Mouse (Mus musculus) gastrocnemius, postnatal 14 days (tissue): ENCODE data around the gene Rps11. TPM values are rescaled to one million over a fixed set of nuclear protein-coding genes. Genes with fewer than 3 reads are reported as not detected.
"Not testable (repeated sequence)": the region's sequence is repeated elsewhere in the genome, so short reads cannot be mapped to it uniquely, and the experiment has no call there.

Source experiments
- DNase-seq: peaks from one replicate; pipeline ENCODE4 v3.0.0; 2021; ENCODE audit warnings: mixed read lengths
- intact Hi-C: fragments of 180-260 bp; cut with DNase I; formaldehyde crosslinking; loops from one replicate; pipeline ENCODE4 v1.15.1; 2025; ENCODE audit warnings: low total_unique reads
- long read RNA-seq, 2 experiments: library from polyadenylated mRNA; stranded (forward); transcript quantifications; one replicate each; pipeline ENCODE4 v2.0.0; 2021
- total RNA-seq, 2 experiments: library from RNA; stranded (reverse); gene quantifications; 2 replicates each; pipeline ENCODE4 v1.2.3; 2021

Gene Rps11
- total RNA-seq, result 100 to 1,000 TPM; 599 to 696 TPM
- long read RNA-seq, experiment 1, transcript Rps11-201 (5 exons, 661 nt), result major isoform, 177 of 183 reads
- long read RNA-seq, experiment 1, partial matches to known transcripts, result 5 of 183 reads
- long read RNA-seq, experiment 1, other reads (novel, unspliced or antisense), result 1 of 183 reads
- long read RNA-seq, experiment 2, transcript Rps11-201 (5 exons, 661 nt), result major isoform, 203 of 206 reads
- long read RNA-seq, experiment 2, partial matches to known transcripts, result 2 of 206 reads
- long read RNA-seq, experiment 2, other reads (novel, unspliced or antisense), result 1 of 206 reads

DNA sequence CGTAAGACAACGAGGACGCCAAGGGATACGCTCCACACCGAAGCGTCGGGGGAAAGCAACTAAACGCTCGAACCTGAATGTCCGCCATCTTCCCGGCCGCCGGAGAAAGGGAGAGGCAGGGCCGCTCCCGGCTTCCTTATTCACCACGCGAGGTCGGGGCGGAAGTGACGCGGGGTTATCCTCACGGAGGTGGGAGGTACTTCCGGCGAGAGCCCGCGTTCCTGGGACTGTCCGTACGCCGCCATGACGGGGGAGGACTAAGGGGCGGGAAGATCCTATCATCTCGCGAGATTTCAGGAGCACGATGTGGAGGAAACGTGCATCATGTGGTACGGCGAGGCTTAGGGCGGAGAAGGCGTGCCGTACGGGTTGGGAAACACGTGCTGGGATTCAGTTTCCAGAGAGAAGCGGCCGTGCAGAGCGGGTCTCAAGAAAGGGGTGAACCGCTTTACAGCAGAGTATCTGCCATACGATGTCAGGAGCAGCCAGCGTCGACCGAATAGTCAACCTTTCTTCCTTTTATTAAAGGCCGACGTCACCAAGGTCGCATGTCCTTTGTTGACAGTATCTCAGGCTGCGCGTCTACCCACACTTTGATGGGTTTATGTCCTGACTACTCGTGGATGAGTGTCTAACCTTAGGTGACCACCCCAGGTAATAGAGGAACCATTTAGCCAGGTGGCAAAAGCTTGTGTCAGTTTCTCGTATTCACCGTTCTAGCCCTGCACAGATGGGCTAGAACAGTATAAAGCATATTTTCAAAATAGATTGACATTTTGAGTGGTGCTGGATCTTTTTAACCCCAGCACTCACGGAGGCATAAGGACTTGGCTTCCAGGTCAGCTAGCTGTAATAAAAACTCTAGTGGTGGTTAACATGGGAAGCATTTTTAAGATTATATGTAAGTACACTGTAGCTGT is at the start of gene Rps11:
TSS of gene Rps11 (minus strand) at position 216 of the 920 bp plus-strand sequence.
- DNase-seq, result peak; percentile 99

DNA sequence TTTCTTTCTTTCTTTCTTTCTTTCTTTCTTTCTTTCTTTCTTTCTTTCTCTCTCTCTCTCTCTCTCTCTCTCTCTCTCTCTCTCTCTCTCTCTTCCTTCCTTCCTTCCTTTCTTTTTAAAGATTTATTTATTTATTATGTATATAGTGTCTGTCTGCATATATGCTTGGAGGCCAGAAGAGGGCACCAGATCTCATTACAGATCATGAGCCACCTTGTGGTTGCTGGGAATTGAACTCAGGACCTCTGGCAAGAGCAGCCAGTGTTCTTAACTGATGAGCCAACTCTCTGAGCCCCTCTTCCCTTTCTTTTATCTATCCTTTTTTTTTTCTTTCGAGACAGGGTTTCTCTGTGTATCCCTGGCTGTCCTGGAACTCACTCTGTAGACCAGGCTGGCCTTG is 49.5 kb upstream of the Rps11 start:
- intact Hi-C loops, DNase-seq: not testable (repeated sequence)

More for the DNA sequence above, at the start of gene Rps11:
- intact Hi-C loops, result no loop called here

DNA sequence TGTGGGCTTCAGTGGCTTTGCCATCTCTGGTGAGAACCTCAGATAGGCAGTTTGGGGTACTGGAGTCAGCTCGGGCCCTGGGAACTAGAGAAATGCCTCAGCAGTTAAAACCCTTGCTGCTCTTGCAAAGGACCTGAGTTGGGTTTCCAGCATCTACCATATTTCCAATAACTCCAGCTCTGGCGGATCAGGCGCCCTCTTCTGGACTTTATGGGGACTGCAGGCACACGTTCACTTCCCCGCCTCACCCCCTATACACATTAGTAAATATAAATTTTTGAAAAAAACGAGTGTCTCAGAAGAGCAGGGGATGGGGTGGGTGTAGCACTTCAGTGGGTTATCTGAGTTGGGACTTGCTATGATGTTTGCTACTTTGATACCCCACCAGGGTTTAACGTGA is 48.7 kb upstream of the Rps11 start:
- intact Hi-C loops, result no loop called here

DNA sequence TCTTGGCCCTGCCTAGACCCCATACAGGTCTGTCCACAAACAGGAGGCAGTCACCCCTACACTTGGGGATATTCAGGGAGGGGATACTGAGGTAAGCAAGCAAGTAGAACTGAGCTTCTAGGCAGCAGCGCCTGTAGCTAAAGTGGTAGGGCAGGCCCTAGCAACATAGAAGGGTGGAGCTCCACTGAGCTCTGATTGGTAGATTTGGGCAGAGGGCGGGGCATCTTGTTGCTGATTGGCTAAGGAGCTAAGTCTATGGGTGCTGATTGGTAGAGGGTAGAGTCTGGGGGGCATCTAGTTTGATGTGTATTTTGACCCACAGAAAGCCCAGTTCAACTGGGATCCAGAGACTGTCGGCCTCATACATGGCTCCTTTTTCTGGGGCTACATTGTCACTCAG is 45.3 kb upstream of the Rps11 start:
- DNase-seq, result no peak
- intact Hi-C loops, result no loop called here

More for the DNA sequence above, 48.7 kb upstream of the Rps11 start:
- no peak for DNase-seq

DNA sequence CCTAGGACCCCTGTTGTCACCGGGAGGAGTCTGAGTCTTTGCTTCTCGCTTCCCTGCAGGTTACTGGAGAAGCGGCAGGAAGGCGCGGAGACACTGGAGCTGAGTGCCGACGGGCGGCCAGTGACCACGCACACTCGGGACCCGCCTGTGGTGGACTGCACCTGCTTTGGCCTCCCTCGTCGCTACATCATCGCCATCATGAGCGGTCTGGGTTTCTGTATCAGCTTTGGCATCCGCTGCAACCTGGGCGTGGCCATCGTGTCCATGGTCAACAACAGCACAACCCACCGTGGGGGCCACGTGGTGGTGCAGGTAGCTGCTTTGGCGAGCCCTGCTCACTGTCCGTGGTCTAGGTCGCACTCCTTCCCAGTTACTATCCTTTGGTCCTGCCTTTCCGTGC is 44.4 kb upstream of the Rps11 start:
- DNase-seq, result no peak
- intact Hi-C loops, result no loop called here

DNA sequence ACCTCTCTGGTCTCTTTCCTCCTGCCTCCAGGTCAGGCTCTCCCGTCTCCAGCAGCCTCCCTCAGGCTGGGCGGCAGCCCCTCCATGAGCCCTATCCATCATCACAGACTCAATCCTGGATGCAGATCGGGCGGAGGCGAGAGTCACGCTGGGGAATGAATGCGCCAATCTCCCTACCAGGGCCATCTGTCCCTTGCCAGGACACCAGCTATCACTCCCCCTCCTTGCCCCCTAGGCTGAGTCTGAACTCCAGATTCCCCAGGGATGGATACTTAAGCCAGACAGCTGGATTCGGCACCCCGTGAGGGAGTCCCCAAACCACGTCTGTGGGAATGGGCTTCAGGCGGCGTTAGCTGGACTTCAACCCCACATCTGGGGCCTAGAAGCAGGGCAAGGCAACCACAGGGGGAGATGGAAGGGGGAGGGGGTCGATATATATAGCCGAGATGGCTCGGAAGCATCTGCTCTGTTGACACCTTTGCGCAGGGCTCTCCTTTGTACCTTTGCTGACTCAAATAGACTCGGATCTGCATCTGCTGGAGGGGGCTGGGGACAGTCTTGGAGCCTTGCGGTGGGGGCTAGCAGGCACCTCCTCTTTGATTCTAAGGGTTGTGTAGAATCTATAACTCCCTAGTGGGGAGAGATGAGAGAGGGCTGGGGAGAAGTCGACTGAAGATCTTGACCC is 43.7 kb upstream of the Rps11 start:
- no peak for DNase-seq
- intact Hi-C loops, result no loop called here

DNA sequence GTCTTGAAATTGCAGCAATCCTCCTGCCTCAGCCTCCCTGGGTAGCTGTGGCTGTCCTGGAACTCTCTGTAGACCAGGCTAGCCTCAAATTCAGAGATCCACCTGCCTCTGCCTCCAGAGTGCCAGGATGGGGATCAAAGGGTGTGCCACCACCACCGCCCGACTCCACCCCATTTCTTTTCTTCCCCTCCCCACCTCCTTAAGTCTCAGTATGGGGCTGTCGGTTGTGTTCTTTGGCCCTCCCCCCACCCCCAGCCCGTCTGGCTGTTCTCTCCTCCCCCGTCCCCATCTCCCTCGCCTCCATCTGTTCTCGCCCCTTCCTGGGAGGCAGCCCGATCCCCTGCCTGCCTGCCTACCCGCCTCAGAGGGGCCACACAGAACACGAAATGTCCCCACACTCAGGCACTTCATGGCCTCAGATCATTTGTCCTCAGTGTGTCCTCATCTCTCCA is 42.7 kb upstream of the Rps11 start:
- intact Hi-C loops, result no loop called here
- DNase-seq, result no peak

DNA sequence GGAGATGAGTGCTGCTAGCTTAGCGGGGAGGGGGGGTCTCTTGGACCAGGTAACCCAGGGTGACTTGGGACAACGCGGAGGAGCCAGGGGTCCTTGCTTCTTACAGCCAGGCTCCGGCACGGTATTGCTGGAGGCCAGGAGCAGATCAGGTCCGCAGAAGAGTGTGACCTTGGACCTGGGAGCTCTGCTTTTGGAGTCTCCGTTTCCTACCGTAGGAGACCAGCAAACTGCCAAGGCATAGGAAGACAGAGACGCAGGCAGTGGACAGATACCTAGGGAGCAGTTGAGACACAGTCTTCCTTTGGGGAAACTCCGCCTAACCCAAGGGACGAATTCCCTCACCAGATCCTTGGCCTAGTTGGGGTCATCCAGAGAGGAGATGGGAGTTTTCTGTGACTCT is 41.5 kb upstream of the Rps11 start:
- no peak for DNase-seq
- intact Hi-C loops, result no loop called here

DNA sequence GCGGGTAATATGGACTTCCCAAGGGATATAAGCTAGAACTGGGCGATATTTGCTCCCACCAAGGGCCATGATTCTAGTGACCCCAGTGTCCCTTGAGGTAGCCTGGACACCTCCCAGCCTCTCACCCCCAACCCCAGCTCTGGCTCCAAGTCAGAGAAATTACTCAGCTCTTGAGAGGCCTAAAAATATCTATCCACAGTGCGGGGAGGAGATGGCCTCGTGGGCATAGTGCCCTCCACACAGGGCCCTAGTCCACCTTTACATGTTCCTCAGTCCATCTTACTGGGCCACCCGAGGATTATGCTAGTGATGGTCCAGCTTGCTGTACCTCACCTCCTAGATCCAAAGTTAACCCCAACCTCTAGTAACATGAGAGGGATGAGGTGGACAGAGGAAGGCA is 40.6 kb upstream of the Rps11 start:
- intact Hi-C loops, result no loop called here

DNA sequence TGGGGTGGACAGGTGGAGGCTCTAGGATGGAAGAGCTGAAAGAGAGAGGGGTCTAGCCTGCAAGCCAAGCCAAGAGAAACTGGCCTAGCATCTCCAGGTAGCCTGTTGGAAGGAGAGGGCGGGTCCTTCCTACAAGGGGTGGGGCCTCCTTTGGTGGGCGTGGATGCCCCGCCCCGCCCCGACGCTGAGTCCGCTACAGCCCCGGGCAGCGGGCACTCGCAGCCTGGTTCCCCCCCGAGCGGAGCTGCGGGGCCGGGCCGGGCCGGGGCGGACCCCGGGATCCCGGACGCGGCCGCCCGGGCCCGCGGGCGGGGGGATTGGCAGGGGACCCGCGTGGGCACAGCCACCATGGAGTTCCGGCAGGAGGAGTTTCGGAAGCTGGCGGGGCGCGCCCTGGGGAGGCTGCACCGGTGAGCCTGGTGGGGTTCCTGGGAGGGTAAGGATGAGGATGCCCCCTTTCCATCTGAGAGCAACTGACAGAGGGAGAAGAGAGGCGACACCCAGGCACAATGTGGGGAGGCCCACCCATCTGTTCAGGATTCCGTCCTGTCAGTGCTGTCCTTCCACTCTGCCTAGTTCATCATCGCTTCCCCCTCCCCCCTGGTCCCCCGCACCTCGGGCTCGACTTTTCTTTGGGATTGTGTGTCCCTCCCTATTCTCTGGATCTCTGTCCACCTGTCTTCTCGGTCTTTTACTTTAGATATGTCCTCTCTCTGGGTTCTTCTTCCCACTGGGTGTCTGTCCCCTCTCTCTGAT is 39.7 kb upstream of the Rps11 start, which contains the start of gene Slc17a7:
TSS of gene Slc17a7 (plus strand) at position 215 of the 756 bp plus-strand sequence.
- intact Hi-C loops, result no loop called here
- DNase-seq, result no peak

More for the DNA sequence above, 40.6 kb upstream of the Rps11 start:
- DNase-seq, result no peak

DNA sequence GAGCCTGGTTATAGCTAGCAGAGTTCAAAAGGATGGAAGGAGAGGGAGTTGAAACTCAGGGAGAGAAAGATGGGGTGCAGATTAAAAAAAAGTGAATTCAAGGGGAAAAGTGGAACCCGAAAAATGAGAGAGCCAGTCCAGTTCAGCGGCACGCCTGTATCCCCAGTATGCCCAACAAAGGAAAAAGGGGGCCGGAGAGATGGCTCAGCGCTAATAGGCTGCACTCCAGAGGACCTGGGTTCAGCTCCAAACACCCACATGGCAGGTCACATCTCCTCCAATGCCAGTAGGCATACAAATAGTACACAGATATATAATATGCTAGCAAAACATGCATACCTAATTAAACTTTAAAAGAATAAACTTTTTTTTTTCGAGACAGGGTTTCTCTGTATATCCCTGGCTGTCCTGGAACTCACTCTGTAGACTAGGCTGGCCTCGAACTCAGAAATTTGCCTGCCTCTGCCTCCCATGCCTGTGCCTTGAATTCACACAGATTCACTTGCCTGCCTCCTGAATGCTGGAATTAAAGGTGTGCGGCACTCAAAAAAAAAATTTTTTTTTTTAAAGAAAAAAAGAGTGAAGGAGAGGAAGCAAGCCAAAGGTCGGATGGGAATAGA is 38.9 kb upstream of the Rps11 start:
- DNase-seq, result no peak
- intact Hi-C loops, result no loop called here

DNA sequence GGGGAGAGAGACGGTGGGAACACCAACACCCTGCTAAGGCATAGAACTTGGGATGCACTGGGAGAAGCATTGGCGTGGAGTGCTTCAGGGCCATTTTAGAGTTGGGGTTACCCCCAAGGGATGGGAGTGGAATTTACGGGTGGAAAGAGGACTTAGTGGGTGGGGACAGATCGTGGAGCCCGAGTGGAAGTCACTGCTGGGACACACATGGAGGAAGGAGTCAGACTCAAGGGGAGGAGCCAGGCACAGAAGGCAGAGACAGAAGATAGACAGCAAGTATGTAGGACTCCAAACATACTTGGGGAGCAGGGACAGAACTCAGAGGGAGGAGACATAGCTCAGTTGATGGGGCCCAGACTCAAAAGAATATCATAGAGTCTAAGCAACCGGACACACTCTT is 38.3 kb upstream of the Rps11 start:
- intact Hi-C loops, result no loop called here
- DNase-seq, result no peak

DNA sequence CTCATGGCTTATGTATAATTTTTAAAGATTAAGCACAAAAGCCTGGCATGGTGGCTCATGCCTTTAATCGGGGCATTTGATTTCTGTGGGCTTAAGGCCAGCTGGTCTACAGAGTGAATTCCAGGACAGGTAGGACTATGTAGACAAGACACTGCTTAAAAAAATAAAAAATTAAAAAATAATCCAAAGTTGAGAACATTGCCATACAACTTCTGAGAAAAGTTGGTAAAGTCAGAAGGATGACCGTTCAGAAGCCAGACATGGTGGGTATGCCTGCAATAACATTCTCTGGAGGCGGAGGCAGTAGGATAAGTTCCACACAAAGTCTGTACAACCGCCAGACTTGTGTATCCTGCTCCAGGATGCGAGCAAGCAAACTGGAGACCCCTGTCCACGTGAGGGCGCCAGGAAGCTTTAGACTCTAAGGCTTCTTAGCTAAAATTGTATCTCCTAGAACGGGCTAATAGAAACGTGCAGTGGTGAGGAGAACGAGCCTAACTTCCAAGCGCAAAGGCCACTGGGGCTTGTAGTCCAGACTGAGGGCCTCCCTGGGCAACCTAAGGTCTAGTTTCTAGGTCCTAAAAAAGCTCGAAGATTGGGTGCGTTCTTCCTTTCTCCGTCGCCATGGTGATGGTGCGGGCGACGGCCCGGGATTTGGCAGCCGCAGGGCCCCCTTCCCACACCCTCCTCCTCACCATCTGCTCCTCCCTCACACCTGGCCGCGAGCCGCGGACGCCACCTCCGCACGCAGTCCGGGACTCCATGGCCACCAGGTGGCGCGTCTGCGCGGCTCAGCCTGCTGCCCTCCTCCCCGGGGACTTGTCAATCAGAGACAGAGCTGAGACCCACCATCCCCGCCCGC is 37.6 kb upstream of the Rps11 start:
- intact Hi-C loops, result no loop called here

DNA sequence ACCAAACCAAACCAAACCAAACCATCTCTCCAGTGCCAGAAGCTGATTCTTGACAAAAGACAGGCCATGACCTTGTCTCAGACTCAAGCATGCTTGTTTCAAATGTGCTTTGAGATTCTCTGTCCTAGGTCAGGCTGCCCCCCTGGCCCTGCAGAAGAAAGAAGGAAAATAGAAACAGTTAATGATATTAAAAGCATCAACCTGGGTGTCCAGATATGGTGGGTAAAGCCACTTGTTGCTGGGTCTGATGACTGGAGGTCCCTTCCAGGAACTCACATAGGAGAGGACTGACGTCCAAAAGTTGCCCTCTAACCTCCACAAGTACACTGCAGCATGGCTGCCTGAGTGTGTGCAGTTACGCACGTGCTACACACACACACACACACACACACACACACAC is 36.6 kb upstream of the Rps11 start:
- intact Hi-C loops, result no loop called here
- no peak for DNase-seq

More for the DNA sequence above, 37.6 kb upstream of the Rps11 start:
- peak; percentile 90 for DNase-seq

DNA sequence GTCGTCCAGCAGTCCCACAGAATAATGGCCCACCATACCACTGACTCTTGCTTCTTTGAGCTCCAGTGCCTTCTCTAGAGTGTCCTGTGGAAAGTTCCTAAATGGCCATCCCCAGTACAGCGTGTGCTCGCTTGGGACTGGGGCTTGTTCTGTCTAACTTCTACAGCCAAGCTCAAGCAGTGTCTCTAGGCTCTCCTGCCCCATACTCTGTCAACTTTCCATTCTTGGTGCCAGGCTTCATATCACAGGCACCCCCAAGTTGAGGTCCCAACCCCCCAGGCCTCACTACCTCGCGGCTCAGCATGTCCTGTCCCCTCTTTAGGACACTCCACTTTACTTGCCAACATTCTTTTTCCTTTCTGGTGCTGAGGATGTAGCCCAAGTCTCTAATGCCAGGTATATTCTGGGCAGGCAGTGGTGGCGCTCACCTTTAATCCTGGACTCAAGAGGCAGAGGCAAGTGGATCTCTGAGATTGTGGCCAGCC is 36.1 kb upstream of the Rps11 start:
- intact Hi-C loops, result no loop called here
- DNase-seq, result no peak

DNA sequence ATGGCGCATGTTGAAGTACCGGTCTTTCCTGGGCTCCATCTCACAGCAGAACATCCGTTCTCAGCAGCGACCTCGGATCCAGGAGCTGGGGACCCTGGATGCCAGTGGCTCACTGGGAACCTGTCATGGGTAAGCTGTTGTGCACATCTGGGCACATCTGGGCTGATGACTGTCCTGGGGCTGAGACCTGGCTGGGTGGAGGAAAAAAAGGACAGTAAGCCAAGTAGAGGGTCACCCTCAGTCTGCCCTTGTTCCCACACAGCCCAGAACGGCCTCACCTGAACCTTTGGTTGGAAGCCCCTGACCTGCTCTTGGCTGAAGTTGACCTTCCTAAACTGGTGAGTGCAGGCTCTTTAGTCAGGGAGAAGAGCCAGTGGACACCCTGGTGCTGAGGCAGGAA is 34.8 kb upstream of the Rps11 start:
- no peak for DNase-seq

DNA sequence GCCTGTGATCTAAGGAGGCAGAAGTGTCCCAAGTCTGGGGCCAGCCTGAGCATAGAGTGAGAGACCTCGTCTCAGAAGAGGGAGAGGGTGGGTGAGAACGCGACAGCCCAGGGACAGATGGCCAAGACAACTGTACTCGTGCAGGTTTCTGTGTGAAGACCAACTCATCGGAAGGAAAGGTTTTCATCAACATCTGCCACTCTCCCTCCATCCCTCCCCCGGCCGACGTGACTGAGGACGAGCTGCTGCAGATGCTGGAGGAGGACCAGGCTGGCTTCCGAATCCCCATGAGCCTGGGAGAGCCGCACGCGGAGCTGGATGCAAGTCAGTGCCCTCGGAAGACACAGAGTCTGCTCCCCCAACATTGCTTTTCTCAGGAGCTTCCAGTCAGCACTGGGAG is 33.2 kb upstream of the Rps11 start:
- intact Hi-C loops, result no loop called here

More for the DNA sequence above, 34.8 kb upstream of the Rps11 start:
- intact Hi-C loops, result loop anchor here (2.0 kb wide), 1 partner anchor 42 kb away; no protein-coding TSS in a partner anchor

DNA sequence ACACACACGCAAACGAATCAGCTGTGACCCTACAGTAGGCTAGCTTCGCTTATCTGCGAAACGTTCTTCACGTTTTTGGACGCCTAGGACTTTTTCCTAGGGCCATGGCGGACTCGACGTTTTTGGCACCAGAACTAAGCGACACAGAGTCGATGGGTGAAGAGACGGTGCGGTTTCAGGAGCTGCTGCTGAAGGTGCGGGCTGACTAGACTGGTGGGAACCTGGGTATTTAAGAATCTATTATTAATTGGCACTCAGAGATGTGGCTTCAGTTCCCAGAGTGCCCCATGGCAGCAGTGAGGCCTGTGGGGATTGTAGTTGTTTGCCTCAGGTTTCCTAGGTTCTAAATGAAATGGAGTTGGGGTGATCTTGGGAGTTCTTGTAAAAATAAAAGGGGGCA is 32.0 kb upstream of the Rps11 start:
- intact Hi-C loops, result no loop called here
- no peak for DNase-seq

More for the DNA sequence above, 33.2 kb upstream of the Rps11 start:
- DNase-seq, result no peak
